In genomic region chr13:43729617-43730016, GRCm38 (mm10) we compare ENCODE assay signal across 19 mouse cellular contexts.
DNase-seq lines count a peak whose midpoint lies in the region; ATAC-seq lines count a peak whose summit lies in the region.
"Had no signal": no experiment of that assay in that cellular context is flagged by ENCODE, and none has a peak within 500 bp of the region (broad histone marks: within the 10 kb centered on the region; RNA-seq: fewer than 3 reads in every experiment).

No protein-coding gene starts in this region.

- peak; percentile 6 for DNase-seq in cerebellum, adult 11-12 months
- DNase-seq in cerebellum, postnatal 10 days, result no peak
- peak; percentile 9 for DNase-seq in cerebellum, adult 9-11 months
- no peak for DNase-seq in frontal cortex, postnatal 25 days (ENCODE audit: low spot score in 2 of 2)
- DNase-seq: adrenal gland, adult 8-10 months; adrenal gland, postnatal 14 days; adrenal gland, postnatal 36 days; B cell, adult 2 months; cerebellum, adult 18-20 months; cerebellum, postnatal 25 days; embryo, embryonic 11 days; gastrocnemius, adult 2 months had no signal

- ATAC-seq in cerebellum, adult (ENCODE audit: insufficient number of reproducible peaks, low FRiP score, low TSS enrichment), result no peak
- peak; percentile 56; the same call in 1 of the 2 replicates for ATAC-seq in frontal cortex, adult (ENCODE audit: low TSS enrichment)
- ATAC-seq: activated CD4-positive, CD25-positive, alpha-beta regulatory T cell, adult 4 months; CD4-positive, CD25-positive, alpha-beta regulatory T cell, adult 4 months; forebrain, embryonic 14.5 days; forebrain, embryonic 16.5 days; Patski had no signal

Comparison
In these comparisons a context has a peak if more than half of its experiments do, and no peak if none do; other contexts are left out.
1. DNase-seq: peak in cerebellum, adult 11-12 months (single experiment) and cerebellum, adult 9-11 months (single experiment); none in cerebellum, postnatal 10 days (0 of 2) and frontal cortex, postnatal 25 days (0 of 2).